Mouse (Mus musculus) spleen, adult 10 weeks (tissue): Measurements from ENCODE around the gene Lilr4b. TPM values are rescaled to one million over a fixed set of nuclear protein-coding genes. Genes with fewer than 3 reads are reported as not detected.

Source experiments
- polyA plus RNA-seq: library from polyadenylated mRNA; stranded (reverse); fragments of 350-450 nt; fragmentation: Illumina TruSeq; extraction: RNeasy Lipid Tissue Mini Kit (QIAGEN cat#74804); gene quantifications from one replicate; pipeline ENCODE4 v1.2.3, GENCODE M21; 2015; ENCODE audit warnings: low replicate concordance; ENCODE audit not compliant: insufficient read depth

Gene Lilr4b
- polyA plus RNA-seq = 27.4 TPM

GRCm38 (mm10) chr10:51480397-51480796 lies at the start of gene Lilr4b, which contains the start of gene Gm49339:
TSS of gene Lilr4b (plus strand) at chr10:51480632.
TSS of gene Gm49339 (plus strand) at chr10:51480612.

GRCm38 (mm10) chr10:51490691-51491090 lies 10.3 kb downstream of the Lilr4b start, which contains the start of gene Lilrb4a:
TSS of gene Lilrb4a (plus strand) at chr10:51490956.

Other genes starting within 250 kb of the Lilr4b start
- gene Gm49339, start within 50 bp of the Lilr4b start, polyA plus RNA-seq = 34.7 TPM
- gene Lilrb4a, start 10.3 kb downstream of the Lilr4b start, polyA plus RNA-seq = 132 TPM
- not detected for gene Fam162b, start 109.9 kb downstream of the Lilr4b start, polyA plus RNA-seq
- not detected for gene Gprc6a, start 150.8 kb downstream of the Lilr4b start, polyA plus RNA-seq
- not detected for gene Rfx6, start 197.1 kb downstream of the Lilr4b start, polyA plus RNA-seq